Mouse (Mus musculus): ENCODE measurements around the gene Dppa1.

- TF ChIP-seq CTCF (IDR thresholded peaks at IDR 0.05; ENCODE audit: low read depth, low read length) (no peak), POLR2A (IDR thresholded peaks at IDR 0.05; ENCODE audit: extremely low read depth, insufficient read depth, low read length) (no peak)
These were observed 15.8 kb upstream of the Dppa1 start for GRCm38 (mm10) chr11:46644824-46645223.

Measured in liver, adult 2 months (tissue).